Mouse (Mus musculus) large intestine, adult 2 months (tissue): ENCODE measurements at regions not wholly inside any gene's neighbourhood (a gene's known extent, or its start where the extent isn't known, plus 50 kb on each side); places are given as distances from the start of the nearest gene placed in this dataset.

Experiments
- DNase-seq: peaks from one replicate; pipeline ENCODE4 v3.0.0-alpha.2; 2012; ENCODE audit warnings: low read depth, low spot score
- WGBS: fragments of 180-500 bp; shearing (Covaris S2); methylation state at CpG from one replicate; pipeline ENCODE4 v1.1.7; 2018; 5-methylcytosine and 5-hydroxymethylcytosine counted together

DNA sequence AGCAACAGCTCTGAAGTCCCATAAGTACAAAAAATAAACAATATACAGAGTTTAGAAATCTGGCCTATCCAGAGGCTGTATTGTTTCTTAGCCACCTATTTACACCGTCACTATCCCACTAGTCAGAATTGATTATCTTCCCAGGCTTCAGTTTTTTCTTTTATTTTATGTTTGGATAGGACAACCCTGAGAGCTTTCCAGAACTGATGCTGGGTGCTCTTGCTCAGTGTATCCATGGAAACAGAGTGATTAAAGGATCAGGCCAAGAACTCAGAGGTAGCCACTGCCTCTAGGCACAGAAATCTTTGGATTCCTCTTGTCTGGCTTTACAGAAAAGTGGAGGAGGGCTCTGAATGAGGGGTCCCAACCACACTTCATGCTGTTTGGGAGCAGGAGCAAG lies 55.3 kb upstream of the Lmcd1 start:
- DNase-seq: no peak
- WGBS: 82% methylated on average over 1 of the region's 1 CpGs

DNA sequence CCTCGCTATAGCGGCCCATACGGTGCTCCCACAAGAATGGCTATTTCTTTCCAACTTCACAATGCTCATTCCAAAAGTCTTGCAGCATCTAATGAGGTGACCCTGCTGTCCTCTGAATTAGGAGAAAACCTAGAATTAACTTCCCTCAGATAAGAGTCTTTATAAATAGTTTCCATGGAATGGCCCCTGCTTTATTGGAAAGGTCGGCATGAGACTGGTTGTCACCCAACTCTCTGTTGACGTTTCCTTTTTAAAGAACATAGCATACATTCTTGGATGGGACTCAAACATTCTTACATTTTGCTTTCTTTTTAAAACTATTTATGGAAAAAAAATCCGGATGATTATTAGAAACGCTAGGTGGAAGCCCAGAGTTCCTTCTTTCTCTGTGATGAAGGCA lies 53.9 kb upstream of the Lmcd1 start:
- 74% methylated on average over 7 of the region's 7 CpGs for WGBS

DNA sequence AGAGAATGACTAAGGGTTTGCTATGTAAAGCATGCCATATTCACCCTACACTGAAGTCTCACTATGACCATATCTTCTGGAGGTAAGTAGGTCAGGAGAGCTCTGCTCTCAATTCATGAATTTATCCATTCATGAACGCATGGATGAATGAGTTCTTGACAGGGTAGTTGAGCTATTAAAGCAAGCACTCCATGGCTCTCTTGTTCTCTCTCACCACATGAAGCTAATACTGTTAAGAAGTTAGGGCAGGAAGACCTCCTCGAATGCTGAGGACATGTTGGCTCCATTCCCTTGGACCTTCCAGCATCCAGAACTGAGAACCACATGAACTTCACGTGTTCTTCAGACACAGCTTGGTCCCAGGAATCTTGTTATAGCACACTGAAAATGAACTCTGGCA lies 53.4 kb upstream of the Lmcd1 start:
- WGBS: 70% methylated on average over 3 of the region's 3 CpGs
- DNase-seq: no peak

More for the DNA sequence above, 53.9 kb upstream of the Lmcd1 start:
- no peak for DNase-seq

DNA sequence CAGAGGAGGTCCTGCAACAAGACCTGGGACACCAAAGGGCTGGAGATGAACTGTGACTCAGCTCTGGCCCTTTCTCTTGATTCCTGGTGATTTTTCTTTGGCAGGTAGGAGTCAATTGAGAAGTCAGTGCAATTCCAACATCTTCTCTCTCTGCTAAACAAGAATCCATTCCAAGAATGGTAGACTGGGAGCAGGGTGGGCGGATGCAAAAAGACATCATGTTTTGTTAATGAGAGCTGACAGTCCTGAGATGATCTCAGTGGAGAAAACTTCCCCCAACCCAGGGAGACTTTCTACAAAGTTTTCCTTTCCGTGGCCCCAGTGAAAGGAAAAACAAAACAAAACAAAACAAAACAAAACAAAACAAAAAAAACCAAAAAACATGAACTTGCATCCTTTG lies 52.2 kb upstream of the Lmcd1 start:
- no peak for DNase-seq
- WGBS: 79% methylated on average over 2 of the region's 2 CpGs

DNA sequence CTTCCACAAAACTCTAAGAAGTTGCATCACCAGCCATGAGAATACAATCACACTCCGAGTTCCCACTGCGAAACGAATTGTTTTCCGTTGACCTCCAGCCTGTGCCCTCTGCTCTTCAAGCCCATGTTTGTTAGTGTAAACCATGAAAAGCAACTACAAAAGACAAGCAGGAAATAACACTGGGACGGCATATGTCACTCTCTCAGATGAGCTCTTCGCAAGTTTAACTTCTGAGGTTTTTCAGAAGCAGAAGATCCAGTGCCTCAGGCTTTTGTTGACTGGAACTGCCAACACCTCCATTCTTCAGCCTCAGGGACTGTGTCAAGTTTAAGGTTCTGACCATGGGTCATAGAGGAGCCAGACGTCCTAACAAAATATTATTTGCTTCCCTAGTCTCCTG lies 50.2 kb upstream of the Lmcd1 start:
- DNase-seq: no peak
- WGBS: 81% methylated on average over 7 of the region's 7 CpGs
